Mouse (Mus musculus): ENCODE results near the gene Syne2.

DNA sequence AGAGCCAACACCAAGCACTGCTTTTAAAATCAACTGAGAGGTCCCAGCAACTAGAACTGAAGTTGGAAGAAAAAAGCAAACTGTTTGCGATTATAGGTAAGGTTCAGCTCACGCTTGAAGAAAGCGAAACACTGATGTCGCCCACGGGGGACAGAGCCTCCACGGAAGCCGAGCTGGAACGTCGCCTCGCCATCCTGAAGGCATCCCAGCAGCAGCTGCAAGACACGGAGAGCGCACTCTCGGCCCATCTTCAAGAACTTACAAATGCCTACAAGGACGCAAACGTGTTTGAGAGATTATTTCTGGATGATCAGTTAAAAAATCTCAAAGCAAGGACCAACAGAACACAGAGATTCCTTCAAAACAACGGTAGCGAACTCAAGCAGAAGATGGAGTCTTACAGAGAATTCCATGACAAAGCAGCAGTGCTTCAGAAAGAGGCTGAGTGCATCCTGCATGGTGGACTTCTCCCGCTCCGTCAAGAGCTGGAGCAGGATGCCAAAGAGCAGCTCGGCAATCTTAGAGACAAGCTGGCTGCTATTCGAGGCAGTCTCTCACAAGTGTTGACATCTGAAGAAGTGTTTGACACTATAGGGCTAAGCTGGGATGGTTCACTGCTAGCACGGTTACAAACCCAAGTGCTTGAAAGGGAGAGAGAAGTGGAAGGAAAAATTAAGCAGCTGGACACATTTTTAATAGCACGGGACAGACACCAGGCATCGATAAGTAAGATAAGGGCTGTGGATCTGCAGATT, 148.7 kb downstream of the Syne2 start:
- TF ChIP-seq EP300 (IDR thresholded peaks at IDR 0.05; ENCODE audit: low read length) (no peak), KAT2A (IDR thresholded peaks at IDR 0.05; ENCODE audit: insufficient replicate concordance, low read length) (no peak), ZNF384 (IDR thresholded peaks at IDR 0.05; ENCODE audit: low read depth, low read length) (no peak), ZC3H11A (IDR thresholded peaks at IDR 0.05; ENCODE audit: low read depth, low read length) (no peak), MAX (IDR thresholded peaks at IDR 0.05; ENCODE audit: low read length) (no peak), SIN3A (IDR thresholded peaks at IDR 0.05; ENCODE audit: low read length) (no peak), POLR2A (IDR thresholded peaks at IDR 0.05; ENCODE audit: low read depth, low read length) (no peak), CTCF (conservative IDR thresholded peaks at IDR 0.05 in 1 of 2, IDR thresholded peaks at IDR 0.05 in 1 of 2; ENCODE audit: low read depth in 2 of 2, low read length in 2 of 2) (no peak), HCFC1 (IDR thresholded peaks at IDR 0.05; ENCODE audit: low read depth, low read length) (no peak)

Measured in CH12.LX (cell line).